Mouse (Mus musculus) mesoderm, embryonic 11.5 days (tissue): ENCODE measurements at regions not wholly inside any gene's neighbourhood (a gene's known extent, or its start where the extent isn't known, plus 50 kb on each side); places are given as distances from the start of the nearest gene placed in this dataset.

Experiments used
- DNase-seq: peaks from one replicate; pipeline ENCODE4 v3.0.0-alpha.2; 2012; ENCODE audit warnings: low read depth, low spot score

- DNase-seq = no peak
These were observed 489.4 kb upstream of the Arpp21 start for GRCm38 (mm10) chr9:112725103-112725502.

- DNase-seq = no peak
These were observed 487.6 kb upstream of the Arpp21 start for GRCm38 (mm10) chr9:112723346-112723745.

DNA sequence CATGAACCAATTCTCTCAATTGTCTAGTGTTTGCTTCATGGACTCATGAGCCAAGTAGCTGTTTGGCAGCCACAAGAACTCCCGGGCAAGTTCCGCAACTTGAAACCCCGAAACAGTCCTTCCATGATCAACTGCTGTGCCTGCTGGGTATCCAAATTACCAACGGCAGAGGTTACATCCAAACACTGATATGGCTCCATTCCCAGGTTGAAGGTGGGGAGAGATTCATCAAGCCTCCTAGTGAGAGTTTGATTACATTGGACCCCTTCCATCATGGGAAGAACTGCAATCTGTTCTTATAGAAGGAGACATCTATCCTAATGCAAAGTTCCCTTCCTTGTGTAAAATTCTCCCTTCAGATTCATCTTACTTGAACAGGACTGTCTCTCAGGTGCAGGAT is 486.8 kb upstream of the Arpp21 start:
- no peak for DNase-seq

- DNase-seq = no peak
These were observed 479.5 kb upstream of the Arpp21 start for GRCm38 (mm10) chr9:112715197-112715762.

- DNase-seq = no peak
These were observed 443.1 kb upstream of the Arpp21 start for GRCm38 (mm10) chr9:112678866-112679265.

GRCm38 (mm10) chr9:112675232-112675631 is 439.5 kb upstream of the Arpp21 start:
- DNase-seq = no peak
